Mouse (Mus musculus): ENCODE measurements at regions not wholly inside any gene's neighbourhood (a gene's known extent, or its start where the extent isn't known, plus 50 kb on each side); places are given as distances from the start of the nearest gene placed in this dataset.

GRCm38 (mm10) chr10:70814354-70815131 is 158.8 kb upstream of the Phyhipl start:
- Histone ChIP-seq H3K27ac (ENCODE audit: control insufficient read depth, low read depth, low read length) (no peak overlapping the region), H3K9ac (ENCODE audit: control insufficient read depth, low read depth, low read length, poor library complexity, severe bottlenecking) (no peak overlapping the region), H3K36me3 (ENCODE audit: control insufficient read depth in 1 of 2, insufficient read depth in 2 of 2, low read length in 2 of 2) (no peaks in the 10 kb centered on the region), H3K4me3 (ENCODE audit: control insufficient read depth in 1 of 2, insufficient read depth in 1 of 2, low read depth in 2 of 2, low read length in 2 of 2) (no peak overlapping the region), H3K27me3 (ENCODE audit: control insufficient read depth in 1 of 2, insufficient read depth in 2 of 2, low read length in 2 of 2) (no peaks in the 10 kb centered on the region), H3K9me3 (replicated peaks; ENCODE audit: insufficient read depth, low read length) (no peaks in the 10 kb centered on the region), H3K79me2 (ENCODE audit: control insufficient read depth, insufficient read depth, low read length, poor library complexity) (no peaks in the 10 kb centered on the region), H3K4me1 (ENCODE audit: control insufficient read depth in 1 of 2, insufficient read depth in 2 of 2, low read length in 2 of 2) (no peaks in the 10 kb centered on the region)
- DNase-seq (ENCODE audit: low read depth, low spot score) = no peak
- TF ChIP-seq MYC (IDR thresholded peaks at IDR 0.05; ENCODE audit: low read depth, low read length) = no peak
- TF ChIP-seq KAT2A (conservative IDR thresholded peaks at IDR 0.05; ENCODE audit: low read depth, low read length) = no peak
- TF ChIP-seq ZNF384 (IDR thresholded peaks at IDR 0.05; ENCODE audit: low read depth, low read length) = no peak
- no peak for TF ChIP-seq ELF1 (IDR thresholded peaks at IDR 0.05; ENCODE audit: low read depth, low read length)
- no peak for TF ChIP-seq ZMIZ1 (IDR thresholded peaks at IDR 0.05; ENCODE audit: low read depth, low read length)
- no peak for TF ChIP-seq EP300 (IDR thresholded peaks at IDR 0.05; ENCODE audit: low read depth in 1 of 2, low read length in 2 of 2)
- no peak for TF ChIP-seq BHLHE40 (IDR thresholded peaks at IDR 0.05; ENCODE audit: borderline replicate concordance, low read depth, low read length)
- no peak for TF ChIP-seq CHD1 (IDR thresholded peaks at IDR 0.05; ENCODE audit: low read depth, low read length)
- no peak for TF ChIP-seq MYB (IDR thresholded peaks at IDR 0.05; ENCODE audit: low read depth, low read length)
- TF ChIP-seq SIN3A (IDR thresholded peaks at IDR 0.05; ENCODE audit: low read length) = no peak
- TF ChIP-seq RCOR1 (IDR thresholded peaks at IDR 0.05; ENCODE audit: low read depth, low read length) = no peak
- TF ChIP-seq TAL1 (IDR thresholded peaks at IDR 0.05; ENCODE audit: low read length) = no peak
- TF ChIP-seq USF1 (IDR thresholded peaks at IDR 0.05; ENCODE audit: low read depth, low read length) = no peak
- TF ChIP-seq MXI1 (IDR thresholded peaks at IDR 0.05; ENCODE audit: low read depth, low read length) = no peak
- no peak for TF ChIP-seq CTCF (IDR thresholded peaks at IDR 0.05 in 2 of 3, conservative IDR thresholded peaks at IDR 0.05 in 1 of 3; ENCODE audit: control insufficient read depth in 1 of 3, insufficient read depth in 1 of 3, low read depth in 2 of 3, low read length in 3 of 3, poor library complexity in 1 of 3, severe bottlenecking in 1 of 3)

GRCm38 (mm10) chr10:70809411-70809810 is 153.6 kb upstream of the Phyhipl start:
- Histone ChIP-seq H3K27ac (ENCODE audit: control insufficient read depth, low read depth, low read length) (no peak overlapping the region), H3K4me1 (ENCODE audit: control insufficient read depth in 1 of 2, insufficient read depth in 2 of 2, low read length in 2 of 2) (no peaks in the 10 kb centered on the region), H3K9me3 (replicated peaks; ENCODE audit: insufficient read depth, low read length) (no peaks in the 10 kb centered on the region), H3K9ac (ENCODE audit: control insufficient read depth, low read depth, low read length, poor library complexity, severe bottlenecking) (no peak overlapping the region), H3K79me2 (ENCODE audit: control insufficient read depth, insufficient read depth, low read length, poor library complexity) (no peaks in the 10 kb centered on the region), H3K27me3 (ENCODE audit: control insufficient read depth in 1 of 2, insufficient read depth in 2 of 2, low read length in 2 of 2) (no peaks in the 10 kb centered on the region), H3K4me3 (ENCODE audit: control insufficient read depth in 1 of 2, insufficient read depth in 1 of 2, low read depth in 2 of 2, low read length in 2 of 2) (no peak overlapping the region), H3K36me3 (ENCODE audit: control insufficient read depth in 1 of 2, insufficient read depth in 2 of 2, low read length in 2 of 2) (no peaks in the 10 kb centered on the region)
- TF ChIP-seq ZNF384 (IDR thresholded peaks at IDR 0.05; ENCODE audit: low read depth, low read length) (no peak), KAT2A (conservative IDR thresholded peaks at IDR 0.05; ENCODE audit: low read depth, low read length) (no peak), MAZ (IDR thresholded peaks at IDR 0.05; ENCODE audit: low read depth, low read length) (no peak), TBP (IDR thresholded peaks at IDR 0.05; ENCODE audit: low read depth, low read length) (no peak), E2F4 (IDR thresholded peaks at IDR 0.05; ENCODE audit: borderline replicate concordance, low read depth, low read length) (no peak)
- no peak for DNase-seq (ENCODE audit: low read depth, low spot score)

All from MEL (cell line).